Mouse (Mus musculus) adipose tissue, adult 10 weeks (tissue): Measurements from ENCODE around the gene Gm28510. TPM values are rescaled to one million over a fixed set of nuclear protein-coding genes. Genes with fewer than 3 reads are reported as not detected.

Source experiments
- polyA plus RNA-seq: library from polyadenylated mRNA; stranded (reverse); fragments of 350-450 nt; fragmentation: Illumina TruSeq; extraction: RNeasy Lipid Tissue Mini Kit (QIAGEN cat#74804); gene quantifications from one replicate; pipeline ENCODE4 v1.2.3, GENCODE M21; 2014; ENCODE audit warnings: low read depth, low replicate concordance

Gm28510 gene
- polyA plus RNA-seq = not detected

DNA sequence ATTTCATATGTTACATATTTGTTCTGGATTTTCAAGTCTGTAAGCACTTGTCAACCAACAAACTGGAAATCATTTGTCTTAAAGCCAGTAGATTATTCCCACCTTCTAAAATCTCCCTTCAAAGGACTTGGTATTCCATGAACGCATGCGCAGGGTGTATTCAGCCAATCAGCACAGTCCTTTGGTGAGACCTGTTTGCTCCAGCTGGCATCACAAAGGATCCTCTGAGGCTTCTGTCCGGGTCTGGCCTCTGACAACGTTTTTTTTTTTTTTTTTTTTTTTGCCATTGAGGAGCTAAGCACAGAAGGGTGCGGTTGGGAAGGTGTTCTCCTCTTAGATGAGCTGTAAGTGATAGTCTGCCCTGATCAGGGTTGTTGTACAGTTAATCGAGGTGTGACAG, at the start of gene Gm28510:
Gene Gm28510 (plus strand): TSS at position 301 of the 400 bp plus-strand sequence.

Other genes with a start within 250 kb of the Gm28510 start
- not detected for gene Gm20834, start 88.1 kb upstream of the Gm28510 start, polyA plus RNA-seq
- gene Gm20737, start 123.3 kb downstream of the Gm28510 start, polyA plus RNA-seq = not detected
- not detected for gene Gm21775, start 140.7 kb downstream of the Gm28510 start, polyA plus RNA-seq
- gene Gm21900, start 203.6 kb downstream of the Gm28510 start, polyA plus RNA-seq = not detected